Mouse (Mus musculus) kidney, adult 11 months (tissue): ENCODE measurements at regions not wholly inside any gene's neighbourhood (a gene's known extent, or its start where the extent isn't known, plus 50 kb on each side); places are given as distances from the start of the nearest gene placed in this dataset.
"Not testable (repeated sequence)": the region's sequence is repeated elsewhere in the genome, so short reads cannot be mapped to it uniquely, and the experiment has no call there.

Experiments used
- DNase-seq: peaks from one replicate; pipeline ENCODE4 v3.0.0; 2022

DNA sequence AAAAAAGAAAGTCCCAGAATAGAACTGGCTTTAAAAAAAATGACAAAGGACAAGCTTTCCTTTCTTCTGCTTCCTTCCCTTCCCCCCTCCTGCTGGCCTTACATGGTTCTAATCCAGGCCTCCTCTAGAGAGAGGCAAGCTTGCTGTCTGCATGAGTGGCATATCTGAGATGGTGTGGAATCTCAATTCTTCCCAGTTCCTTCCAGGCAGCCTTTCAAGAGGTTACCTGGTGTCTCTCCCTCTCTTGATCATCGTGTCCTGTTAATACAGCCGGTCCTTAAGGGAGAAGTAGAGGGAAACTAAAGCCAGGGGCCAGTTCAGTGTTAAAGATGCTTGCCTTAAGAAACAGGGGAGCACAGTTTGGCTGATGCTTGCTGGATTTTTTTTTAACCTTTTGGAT lies 607.1 kb upstream of the Clint1 start:
- DNase-seq = no peak

DNA sequence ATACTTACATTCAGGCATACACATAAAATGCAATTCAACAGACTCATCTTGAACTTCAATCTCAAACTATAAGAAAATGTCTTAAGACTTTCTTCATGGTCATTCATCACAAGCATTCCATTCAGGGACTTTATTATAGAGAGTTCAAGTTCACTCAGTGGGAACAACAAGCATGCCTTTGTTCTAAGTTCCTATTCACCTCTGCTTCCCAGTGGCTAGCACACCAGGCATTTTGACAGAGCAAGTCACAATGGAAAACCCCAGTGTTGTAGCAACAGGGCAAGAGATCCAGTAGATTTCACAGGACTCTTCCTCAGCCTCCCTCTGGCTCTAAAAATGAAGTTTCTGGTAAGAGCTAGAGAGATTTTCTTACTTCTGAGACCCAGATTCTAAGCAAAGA lies 595.8 kb upstream of the Clint1 start:
- no peak for DNase-seq

DNA sequence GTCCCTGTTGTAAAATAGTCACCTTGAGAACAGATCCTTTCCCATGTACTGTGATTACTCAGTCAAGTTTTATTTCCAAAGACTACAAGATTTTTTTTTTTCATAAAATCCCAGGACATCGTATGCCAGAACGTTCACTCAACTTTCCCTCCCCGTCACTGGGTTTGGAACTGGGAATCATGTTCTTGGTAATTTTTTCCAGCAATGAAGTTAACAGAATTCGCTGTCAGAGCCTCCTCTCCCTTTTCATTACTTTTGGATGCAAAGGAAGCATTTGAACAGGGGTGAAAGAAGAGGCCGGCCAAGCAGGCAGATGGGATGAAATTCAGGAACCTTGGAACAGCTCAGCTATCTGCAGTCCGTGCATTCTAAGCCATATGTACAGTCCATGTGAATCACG lies 589.7 kb upstream of the Clint1 start:
- no peak for DNase-seq

DNA sequence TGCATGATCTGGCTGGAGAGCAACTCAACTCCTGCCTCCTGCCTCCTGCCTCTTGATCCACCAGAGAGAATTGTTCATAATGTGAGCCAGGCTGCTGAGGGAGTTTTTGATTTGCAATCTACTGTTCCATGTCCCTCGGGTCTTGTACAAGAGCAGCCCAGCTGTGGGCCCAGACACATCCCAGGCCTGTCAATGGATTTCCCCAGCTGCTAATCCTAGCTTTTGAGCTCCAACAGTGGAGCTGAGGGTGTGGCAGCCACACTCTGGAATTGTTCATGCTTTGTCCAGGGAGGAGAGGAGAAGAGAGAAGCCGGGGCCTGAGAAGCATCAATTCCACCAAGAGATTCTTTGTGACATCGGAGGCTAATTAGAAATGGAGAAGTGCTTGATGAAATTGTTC lies 587.9 kb upstream of the Clint1 start:
- no peak for DNase-seq

DNA sequence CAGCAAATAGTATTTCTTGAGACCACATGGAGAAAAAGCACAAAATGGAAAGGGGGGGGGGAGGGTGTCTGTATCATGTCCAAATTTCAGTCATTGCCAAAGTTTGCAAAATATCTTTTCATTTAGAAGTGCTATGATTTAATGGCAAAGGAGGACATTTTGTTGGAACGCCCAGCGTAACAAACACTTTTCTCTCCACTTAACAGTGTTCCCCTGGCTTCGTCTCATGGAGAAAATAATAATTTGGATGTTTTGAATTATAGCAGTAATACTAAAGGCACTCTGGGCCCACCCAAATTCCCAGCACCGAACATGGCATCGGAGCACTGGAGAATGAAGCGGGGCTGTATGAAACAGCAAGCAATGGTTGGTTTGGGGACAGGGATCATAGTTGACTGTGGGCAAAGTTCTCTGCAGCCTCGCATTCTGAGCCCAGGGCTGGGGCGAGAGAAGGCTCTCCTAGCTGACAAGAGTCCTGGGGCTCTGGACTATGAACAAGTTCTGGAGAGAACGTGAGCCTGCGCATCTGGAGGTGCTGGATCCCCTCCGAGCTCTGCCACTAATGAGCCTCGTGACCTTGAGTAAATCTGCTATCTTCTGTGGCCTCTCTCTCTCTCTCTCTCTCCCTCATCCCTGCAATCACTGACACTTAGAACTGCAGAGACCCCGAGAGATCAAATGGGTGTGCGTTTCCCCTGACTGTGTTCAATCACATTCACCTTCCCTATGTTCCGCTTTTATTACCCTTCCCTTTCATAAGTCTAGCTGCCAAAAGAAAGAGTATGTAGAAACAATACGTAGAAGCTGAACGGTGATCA lies 586.5 kb upstream of the Clint1 start:
- peak; percentile 2 for DNase-seq

DNA sequence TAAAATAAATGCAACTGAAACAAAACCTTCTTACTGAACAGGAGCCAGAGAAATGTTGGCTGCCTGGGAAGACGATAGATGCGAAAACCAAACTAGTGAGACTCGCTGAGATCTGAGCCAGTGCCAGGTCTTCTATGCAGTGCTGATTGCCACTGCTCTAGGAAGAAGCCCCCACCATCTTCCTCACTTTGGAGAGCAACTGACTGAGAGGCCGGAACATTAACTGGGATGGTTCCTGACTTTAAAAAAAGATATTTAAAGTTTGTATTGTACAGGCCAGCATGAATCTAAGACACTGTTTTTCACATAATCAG lies 585.9 kb upstream of the Clint1 start:
- DNase-seq = no peak

DNA sequence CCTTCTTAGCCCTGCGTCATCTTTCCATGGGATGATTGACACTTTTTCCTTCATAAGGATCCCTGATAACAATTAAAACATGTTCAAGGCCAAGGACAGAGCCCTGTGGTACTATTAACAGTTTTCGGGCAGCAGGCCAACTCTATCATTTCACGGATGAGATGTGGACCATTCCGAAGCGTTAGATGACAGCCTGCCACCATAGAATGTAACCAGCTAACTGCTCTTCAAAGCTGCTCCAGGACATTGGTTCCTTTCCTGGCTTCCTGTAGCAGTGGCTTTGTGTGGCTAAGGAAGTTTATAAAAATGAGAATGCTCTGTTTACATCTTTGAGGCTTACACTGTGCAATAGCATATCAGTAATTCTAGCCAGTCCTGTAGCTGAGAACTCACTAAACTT lies 582.6 kb upstream of the Clint1 start:
- DNase-seq = no peak

DNA sequence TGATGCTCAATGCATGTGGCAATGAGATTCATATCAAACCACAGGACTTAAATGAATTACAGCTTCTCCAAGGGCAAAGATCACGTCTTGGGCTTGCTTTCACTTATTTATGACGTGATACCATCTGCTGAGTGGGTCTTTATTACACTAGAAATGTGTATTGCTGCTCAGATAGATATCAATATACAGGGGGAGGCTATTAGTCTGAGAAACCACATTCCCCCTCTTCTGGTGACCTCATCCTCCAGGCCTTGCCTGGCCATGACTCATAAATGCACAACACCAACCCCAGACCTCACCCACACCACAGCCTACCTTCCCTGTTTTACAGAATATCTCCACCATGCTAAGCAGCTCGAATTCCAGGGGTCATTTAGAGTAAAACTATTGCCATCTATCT lies 580.6 kb upstream of the Clint1 start:
- no peak for DNase-seq

DNA sequence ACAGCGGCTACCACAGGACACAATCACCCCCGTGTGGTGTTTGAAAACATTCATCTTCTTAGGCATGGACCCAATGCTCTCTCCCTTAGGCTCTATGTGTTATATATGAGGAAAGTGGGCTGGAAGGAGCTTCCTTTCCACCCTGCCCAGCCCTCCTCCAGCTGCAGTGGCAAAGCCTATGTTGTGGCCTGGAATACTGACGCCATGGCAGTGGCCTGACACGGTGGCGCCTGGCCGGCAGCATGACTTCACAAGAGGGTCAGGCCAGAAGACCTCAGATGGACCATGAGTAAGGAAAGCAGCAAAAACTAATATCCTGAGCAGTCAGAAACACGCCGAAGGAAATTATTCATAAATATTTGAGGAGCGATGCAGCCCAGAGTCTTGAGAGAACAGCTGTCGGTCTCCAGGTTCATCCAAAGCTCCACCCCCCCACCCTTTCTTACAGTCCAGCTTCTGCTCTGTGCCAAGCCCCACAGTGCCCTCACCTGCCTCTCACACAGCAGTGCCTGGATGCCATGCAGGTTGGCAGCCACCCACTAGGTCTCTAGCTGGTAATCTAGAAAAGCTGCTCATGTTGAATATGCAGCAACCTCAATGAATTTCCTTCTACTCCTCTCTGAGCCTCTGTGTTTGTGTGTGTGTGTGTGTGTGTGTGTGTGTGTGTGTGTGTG lies 577.3 kb upstream of the Clint1 start:
- no peak for DNase-seq

DNA sequence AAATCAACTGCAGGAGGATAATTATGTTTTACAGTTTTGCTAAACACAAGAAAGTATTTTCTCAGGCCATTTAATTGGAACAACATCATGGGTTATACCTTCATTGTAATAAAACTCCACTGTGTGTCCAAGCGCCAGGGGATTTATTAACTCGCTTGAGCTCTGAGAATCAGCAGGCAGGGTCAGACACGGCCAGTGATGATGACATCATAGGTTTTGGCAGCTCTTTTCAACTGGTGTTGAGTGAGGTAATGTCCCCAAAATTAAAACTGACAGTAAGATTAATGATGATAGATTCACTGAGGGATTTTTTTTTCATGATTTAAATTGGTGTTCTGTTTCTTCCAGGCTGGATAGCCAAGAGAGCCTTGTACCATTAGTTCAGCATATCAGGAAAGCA lies 576.7 kb upstream of the Clint1 start:
- DNase-seq = no peak

DNA sequence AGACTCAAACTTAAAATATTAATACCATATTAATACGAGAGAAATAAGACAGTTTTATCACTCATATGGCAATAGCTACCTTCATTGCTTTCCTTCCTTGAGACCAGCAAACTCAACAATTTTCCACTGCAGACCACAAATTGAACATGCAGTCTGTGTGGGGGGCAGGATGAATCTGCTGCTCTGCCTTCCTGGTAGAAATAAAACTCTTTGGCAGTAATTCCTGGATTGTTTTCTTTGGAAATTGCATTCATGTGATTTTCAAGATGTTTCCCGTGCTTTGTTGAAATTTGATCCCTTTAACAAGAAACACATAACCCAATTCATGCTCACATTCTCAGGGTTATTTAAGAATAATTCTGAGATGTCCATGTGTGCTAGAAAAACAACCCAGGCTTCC lies 555.1 kb upstream of the Clint1 start:
- no peak for DNase-seq

DNA sequence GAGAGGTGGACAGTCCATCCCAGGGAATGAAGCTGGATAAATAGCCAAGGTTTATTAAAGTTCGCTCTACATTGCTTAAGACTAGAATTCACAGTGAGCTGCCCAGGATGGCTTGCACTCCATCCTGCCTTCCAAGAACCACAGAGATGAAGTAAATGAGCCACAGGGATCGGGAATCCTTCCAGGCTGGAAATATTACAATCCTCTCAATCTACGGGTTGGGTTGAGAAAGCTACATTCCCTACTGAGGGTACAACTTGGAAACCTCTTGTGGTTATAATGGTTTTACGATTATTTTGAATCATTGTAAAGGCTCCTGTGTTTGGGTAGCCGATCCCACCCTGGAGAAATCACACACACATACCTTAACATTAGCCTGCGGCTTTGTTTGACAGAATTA lies 539.9 kb upstream of the Clint1 start:
- DNase-seq = no peak

DNA sequence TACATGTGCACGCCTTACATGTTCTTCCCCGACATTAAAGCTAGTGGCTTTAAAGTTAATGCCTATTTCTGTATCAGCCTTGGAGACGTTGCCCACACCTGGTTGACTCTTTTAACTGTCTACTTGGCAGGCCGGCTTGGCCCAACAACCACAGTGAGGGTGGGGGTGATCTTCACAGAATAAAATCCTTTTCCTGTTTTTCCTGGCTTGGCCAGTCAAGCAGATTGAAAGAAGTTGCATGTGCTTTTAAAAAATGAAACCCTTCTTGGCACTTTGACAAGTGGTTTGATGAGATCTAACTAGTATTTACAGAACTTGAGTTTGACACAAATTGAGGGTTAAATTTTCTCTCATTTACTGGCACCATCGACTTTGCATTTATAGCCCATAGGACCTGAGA lies 528.1 kb upstream of the Clint1 start:
- no peak for DNase-seq

DNA sequence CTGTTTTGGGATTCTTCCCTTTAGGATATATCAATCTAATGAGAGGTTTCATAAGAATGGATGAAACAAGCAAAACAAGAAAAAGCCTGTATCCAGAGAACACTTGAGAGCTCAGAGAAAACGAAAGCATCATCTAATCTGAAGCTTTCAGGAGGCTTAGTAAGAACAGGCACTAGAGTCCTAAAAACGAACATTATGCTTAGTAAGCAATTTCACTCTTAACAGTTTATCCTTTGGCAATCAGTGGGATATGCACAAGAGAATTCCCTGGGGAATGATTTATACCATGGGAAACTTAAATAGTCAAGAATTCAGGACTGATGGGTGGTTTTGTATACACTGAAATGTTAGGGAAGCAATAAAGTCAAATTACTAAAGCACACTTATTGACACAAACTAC lies 521.5 kb upstream of the Clint1 start:
- DNase-seq = no peak

DNA sequence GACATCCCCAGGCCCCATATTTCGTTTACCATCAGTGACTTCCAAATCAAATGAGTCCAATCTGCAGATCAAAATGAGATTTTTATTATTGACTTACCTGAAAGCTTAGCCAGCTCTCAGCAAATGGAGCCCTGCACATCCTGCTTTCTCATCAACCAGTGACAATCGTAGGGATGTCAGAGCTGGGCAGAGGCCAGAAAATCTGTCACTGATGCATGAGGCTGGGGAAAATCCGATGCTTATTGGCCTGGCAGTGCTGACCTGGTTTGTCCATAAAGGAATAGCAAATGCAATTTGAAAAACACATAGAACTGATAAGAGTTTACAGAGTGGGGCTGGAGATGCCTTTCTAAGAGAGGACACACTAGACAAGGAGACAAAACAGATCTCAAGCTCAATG lies 518.1 kb upstream of the Clint1 start:
- DNase-seq = no peak

DNA sequence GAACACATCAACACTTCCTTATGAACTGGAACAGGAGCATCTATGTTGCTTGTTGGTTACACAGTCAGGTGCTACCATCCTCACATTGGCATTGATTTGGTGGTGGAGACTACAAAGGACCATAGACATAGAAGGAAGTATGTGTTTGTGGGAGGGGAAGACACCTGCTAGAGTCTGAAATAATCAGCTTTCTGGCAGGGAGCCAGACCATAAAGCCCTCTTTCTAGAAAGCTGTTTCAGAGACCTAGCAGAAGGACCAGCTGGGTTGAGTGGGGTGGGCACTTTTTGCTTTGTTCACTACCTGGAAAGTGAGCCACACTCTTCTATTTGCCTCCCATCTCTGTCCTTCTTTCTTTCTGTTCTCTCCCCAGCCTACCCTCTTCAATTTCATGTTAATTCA lies 502.5 kb upstream of the Clint1 start:
- no peak for DNase-seq

DNA sequence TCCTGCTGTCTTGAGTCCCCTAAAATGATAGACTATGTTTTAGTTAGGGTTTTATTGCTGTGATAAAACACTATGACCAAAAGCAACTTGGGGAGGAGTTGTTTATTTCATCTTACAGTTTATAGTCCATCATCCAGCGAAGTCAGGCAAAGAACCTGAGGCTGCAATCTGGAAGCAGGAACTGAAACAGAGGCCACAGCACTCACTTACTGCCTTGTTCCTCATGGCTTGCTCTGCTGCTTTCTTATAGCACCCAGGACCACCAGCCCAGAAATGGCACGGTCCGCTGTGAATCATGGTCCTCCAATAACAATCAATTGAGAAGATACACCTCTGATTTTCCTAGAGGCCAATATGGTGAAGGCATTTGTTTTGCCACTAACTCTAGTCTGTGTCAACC lies 486.5 kb upstream of the Clint1 start:
- no peak for DNase-seq

DNA sequence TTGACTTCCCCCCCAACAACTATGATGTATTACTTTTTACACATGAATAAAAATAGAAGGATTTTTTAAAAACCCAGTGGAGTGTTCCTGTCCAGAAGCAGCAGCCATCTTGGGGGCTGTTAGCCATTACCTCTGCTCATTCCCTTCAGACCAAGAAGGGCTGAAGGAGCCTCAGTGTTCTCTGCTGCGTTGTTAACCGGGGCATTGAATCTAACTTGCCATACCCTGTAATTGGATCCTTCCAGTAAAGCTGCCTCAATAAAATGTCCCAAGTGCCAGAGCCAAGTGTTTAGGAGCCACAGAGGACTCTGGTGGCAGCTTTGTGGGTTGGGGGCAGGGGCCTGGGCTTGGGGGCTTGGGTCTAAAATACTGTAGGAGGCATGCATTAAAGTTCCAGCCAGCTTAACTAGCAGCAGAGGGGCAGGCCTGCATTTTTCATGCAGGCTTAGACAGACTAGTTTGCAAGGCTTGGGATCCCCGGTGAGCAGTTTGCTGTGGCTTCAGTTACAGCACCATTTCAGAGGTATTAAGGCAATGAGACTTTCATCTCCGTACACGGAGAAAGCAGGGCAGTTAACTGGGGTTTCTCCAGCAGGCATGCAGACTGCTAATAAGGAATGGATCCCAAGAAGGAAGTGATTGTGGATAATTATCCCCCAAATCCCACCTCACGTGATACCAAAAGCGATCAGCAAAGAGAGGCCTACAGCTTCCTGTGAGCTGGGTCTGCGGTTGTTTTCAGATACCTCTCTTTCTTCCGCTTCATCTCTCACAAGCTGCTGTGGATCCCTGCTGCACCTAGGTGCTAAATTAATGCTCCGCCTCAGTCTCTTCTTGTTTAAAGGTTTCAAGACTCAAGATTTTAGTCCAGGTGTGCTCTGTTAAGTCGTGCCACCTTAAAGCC lies 462.4 kb upstream of the Clint1 start:
- no peak for DNase-seq

DNA sequence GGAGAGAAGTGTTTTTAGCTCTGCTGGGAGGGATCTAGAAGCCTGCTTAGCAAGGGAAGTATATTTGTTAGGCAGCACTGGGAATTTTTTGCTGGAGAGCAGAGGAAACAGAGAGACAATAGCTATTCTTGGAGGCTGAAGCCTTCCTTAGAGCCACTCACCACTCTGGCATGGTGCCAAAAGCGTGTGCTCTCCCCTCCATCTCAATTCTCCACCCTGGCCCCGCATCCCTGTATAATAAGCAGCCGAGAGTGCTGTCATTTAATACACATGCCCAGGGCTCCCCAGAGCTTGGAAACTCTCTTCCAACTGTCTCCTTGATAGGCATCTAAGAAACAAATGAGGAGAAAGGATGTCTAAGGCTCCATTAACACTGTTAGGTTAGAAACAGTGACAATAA lies 455.8 kb upstream of the Clint1 start:
- no peak for DNase-seq

DNA sequence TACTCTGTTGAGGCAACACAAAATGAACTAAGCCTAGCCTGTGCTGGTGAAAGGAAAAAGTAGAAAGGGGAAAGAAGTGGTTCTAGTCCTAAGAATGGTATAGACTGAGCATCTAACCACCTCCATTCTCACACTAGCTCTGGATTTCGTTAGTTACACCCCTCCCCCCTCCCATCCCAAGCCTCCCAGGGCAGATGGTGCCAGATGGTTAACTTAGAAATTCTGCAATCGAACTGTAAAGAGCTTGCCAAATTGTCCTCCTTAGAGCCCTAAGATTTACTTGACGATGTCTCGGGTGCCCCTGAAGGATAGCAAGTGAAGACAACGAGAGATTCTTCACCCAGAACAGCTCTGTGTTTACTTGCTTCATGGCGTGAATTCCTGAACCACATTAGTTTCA lies 453.7 kb upstream of the Clint1 start:
- DNase-seq = no peak

DNA sequence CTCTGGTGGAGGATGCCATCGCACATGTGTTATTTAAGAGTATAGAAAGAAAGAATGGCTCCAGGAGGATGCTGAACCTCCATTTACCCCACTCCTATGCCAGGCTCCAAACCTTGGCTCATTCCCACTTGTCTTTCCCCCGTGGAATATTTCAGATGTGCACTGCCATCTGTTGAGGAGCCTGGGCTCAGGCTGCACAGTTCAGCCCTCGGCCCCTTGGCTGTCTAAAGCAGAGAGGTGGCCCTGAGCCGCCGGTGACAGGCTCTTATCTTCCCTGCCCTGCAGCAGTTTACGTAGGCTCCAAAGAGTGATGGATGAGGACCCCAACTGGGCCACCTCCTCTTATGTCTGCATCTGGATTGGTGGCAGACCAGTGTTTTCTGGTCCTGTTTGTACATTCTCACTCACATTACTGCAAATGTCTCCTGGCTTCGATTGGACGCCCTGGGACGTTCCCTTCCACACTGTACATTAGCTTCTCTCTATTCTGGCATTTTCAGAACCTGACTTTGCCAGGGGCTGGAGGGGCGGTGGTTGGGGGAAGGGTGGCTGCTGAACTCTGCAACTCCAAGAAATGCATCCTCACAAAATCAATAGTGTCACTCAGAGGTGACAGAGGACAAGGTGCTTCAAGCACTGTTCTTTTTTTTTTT lies 447.3 kb upstream of the Clint1 start:
- no peak for DNase-seq

DNA sequence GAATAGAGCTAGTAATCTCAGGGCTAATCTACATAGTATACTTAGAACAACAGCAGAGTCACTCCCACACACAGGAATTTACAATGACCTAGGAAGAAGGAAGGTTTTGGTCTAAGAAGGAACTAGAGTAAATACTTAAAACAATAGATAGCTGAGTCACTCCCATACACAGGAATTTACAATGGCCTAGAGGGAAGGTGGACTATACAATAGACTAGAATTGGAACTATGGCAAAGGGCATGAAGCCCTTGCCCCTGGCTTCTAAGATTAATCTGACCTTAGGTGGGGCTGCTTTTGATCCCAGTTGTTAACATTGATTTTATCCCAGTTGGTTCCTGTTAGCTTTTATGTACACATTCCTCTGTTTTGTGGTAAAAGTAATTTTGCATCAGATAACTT lies 427.8 kb upstream of the Clint1 start:
- not testable (repeated sequence) for DNase-seq

DNA sequence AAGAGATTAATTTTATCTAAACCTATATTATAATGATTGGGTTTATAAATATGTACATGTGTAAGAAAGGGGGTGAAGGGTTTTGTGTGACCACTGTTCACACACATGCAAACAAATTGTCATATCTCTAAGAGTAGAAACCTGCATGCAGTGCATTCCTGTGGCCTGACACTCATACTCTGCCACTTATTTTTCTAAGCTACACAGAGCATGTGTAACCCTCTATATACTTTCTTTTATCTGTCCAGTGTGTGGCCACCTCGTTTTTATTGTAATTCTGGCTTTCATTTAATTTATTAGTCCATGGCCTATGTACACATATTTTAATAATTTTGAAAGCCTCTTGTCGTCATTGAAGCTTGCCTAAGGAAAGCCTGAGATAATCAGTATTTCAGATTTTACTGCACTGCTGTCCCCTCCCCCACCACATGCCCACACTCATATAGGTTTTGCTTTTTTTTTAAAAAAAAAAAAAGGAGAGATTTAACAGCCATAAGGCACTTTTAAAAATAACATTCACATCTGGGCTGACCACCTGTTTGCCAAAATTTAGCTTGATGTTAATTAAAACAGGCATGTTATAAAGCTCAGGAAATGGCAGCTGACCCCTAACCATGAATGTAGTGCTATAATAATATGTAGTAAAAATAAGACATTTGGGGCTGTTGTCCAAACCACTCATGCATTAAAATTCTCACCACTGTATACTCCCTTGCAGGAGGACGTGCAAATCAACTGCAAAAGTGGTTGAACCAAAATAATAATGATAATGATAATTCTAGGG lies 410.7 kb upstream of the Clint1 start:
- no peak for DNase-seq
